Mouse (Mus musculus) megakaryocyte-erythroid progenitor cell, adult 5-6 weeks (primary cell): Measurements from ENCODE around the gene Shank2. TPM values are rescaled to one million over a fixed set of nuclear protein-coding genes. Genes with fewer than 3 reads are reported as not detected.

Experiments
- ATAC-seq: replicated peaks from 2 replicates; pipeline ENCODE4 v1.8.0; 2016; ENCODE audit warnings: mild to moderate bottlenecking, inconsistent platforms; ENCODE audit not compliant: severe bottlenecking, poor library complexity, low FRiP score, low TSS enrichment
- total RNA-seq, 2 experiments: library from RNA; stranded (forward) in 1 of 2; stranded (reverse) in 1 of 2; fragments of 200-1000, 215-1000 nt in 1 of 2; fragments of >200 nt in 1 of 2; fragmentation: Nextera tagmentation in 1 of 2; gene quantifications; 2 replicates each; pipeline ENCODE4 v1.2.3; 2014 to 2017

Gene Shank2
- total RNA-seq, 2 experiments from 2014 or later, result not detected

GRCm38 (mm10) chr7:144246271-144246670 lies 244.5 kb downstream of the Shank2 start:
- no peak for ATAC-seq

DNA sequence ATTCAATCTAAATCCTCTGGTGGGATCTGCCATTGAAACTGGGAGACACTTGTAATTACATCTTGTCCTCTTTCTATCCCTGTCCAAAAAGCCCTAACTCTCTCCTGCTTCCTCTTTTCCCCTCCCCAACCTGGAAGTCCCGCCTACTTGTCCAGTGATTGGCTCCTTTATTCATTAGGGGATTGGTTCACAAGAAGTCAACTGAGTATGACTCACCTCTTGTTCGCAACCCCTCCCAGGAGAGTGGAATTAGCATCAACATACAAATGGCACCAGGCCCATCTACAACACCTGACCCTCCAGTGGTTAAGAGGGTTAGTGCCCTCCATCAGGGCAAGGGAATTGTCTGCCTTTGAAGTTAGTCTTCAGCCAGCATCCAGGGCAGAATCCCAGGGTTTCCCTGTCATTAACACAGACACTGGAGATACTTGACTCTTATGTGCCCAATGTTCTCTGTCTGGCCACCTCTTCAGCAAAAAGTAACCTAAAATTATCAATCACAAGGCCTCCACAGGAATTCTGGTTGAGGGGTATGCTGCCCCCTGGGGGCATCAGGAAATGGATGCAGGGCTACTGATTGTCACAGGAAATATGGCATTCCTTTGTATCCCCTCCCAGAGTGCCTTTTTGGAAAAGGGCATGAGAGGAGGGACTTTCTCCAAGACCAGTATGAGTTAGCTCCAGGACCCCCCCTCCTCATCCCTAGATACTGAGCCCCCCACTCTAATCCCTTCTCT lies 247.1 kb downstream of the Shank2 start:
- ATAC-seq, result no peak

DNA sequence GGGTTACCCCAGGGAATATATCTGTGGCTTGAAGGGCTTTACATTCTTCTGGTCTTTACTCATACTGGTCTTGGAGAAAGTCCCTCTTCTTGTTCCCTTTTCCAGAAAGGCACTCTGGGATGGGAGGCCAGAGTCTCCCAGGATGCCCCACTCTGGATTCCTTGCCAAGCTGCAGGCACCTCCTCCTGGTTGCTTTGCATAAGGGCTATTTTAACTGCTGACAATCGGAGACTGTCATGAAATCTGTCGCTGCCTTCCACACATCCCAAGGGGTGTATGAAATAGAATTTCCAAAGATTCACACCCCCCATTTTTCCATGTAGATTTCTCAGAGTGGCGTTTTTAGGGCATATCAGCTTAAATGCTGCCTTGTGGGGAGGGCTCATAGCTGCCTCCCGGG lies 249.1 kb downstream of the Shank2 start:
- ATAC-seq, result no peak

DNA sequence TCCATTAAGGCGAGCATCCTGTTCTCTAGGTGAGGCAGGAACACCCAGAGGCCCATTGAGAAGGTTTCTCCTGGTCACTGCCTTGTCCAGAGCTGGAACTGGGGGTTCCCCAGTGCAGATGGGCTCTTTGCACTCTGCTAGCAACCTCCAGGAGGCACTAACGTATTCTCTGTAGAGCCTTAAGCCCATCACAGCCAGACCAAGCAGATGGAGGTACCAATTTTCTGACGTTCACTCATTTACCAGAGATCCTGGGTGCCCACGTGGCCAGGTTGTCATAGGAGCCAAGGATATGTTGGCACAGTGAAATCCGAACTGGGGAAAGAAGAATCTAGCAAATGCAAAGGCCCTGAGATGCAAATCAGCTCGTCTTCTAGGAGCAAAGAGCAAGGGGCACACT lies 249.5 kb downstream of the Shank2 start:
- ATAC-seq, result no peak

DNA sequence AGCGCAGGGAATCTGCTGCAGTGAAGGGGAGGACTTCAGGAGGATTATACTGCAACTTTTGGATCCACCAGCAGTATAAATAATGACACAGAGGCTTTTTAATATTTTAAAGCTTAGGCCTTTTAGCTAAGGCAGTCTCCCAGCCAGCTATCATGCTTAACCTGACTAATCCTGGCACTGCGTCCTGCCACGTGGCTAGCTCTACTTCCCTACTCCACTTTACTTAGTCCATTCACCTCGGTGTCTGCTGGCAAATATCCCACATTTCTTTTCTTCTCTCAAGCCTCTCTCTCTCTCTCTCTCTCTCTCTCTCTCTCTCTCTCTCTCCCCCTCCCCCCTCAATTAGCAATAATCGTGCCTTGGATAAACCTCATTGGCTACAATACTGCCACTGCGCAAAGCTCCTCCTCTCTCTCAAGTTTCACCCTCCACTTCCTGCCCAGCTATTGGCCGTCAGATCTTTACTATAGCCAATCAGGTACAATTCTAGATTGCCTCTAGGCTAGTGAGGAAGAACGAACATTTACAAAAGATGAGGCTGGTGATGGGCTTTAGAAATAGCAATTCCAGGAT lies 253.0 kb downstream of the Shank2 start:
- no peak for ATAC-seq

GRCm38 (mm10) chr7:144257821-144258220 lies 256.1 kb downstream of the Shank2 start:
- no peak for ATAC-seq

DNA sequence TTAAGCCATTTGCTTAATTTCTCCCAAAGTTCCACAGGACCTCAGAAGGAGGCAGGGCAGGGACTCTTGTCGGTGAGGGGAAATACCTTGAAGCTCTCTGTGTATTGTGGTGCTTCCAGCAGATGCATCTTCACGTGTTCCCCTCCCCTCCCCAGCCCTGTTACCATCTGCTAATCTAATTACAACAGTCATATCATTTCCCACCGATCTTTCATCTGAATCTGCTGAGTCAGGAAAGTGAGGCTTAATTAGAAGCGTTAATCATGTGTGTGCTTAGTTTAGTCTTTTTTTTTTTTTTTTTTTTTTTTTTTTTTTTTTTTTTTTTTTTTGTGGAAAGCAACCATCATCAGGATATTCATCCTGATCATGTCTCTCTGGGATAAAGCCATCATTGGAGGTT lies 256.6 kb downstream of the Shank2 start:
- ATAC-seq, result no peak

- ATAC-seq, result no peak
These were observed 260.9 kb downstream of the Shank2 start for GRCm38 (mm10) chr7:144262666-144263065.

DNA sequence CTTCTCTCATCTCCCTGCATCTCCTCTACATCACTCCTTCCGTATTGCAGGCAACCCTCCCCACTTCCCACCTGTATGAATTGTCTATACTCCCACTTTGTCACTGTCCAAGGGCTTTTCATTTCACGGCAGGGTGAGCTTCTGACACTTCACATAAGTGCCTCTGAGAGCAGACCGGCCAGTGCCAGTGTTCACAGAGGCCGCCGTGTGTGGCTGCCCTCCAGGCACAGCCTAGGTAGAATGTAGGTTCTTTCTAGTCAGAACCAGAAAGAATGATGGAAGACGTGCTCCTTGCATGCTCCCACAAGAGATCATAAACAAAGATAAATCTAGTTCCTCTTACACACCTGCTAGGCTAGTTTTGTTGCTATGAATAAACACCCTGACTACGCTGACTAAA lies 265.0 kb downstream of the Shank2 start:
- no peak for ATAC-seq

DNA sequence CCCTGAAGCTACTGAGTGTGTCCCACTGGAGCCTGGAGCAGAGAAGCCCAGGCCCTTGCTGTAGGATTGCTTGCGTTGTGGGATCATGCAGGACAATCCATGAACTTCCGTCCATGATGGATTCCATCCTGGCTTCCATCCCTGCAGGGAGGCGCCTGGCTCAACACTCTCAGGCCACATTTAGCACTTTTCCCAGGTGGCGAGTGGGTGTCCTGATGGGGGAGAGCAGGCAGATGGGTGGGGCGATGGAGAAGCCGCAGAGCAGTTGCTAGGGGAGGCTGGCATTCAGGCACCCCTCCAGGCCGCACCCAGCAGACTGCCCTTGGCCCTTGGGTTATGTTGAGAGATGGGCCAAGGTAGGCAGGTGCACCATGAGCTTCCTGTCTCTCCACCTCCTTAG lies 266.6 kb downstream of the Shank2 start:
- no peak for ATAC-seq

- no peak for ATAC-seq
These were observed 267.1 kb downstream of the Shank2 start for GRCm38 (mm10) chr7:144268778-144269177.

GRCm38 (mm10) chr7:144271074-144271473 lies 269.3 kb downstream of the Shank2 start:
- no peak for ATAC-seq

GRCm38 (mm10) chr7:144278703-144279102 lies 277.0 kb downstream of the Shank2 start:
- ATAC-seq, result no peak

DNA sequence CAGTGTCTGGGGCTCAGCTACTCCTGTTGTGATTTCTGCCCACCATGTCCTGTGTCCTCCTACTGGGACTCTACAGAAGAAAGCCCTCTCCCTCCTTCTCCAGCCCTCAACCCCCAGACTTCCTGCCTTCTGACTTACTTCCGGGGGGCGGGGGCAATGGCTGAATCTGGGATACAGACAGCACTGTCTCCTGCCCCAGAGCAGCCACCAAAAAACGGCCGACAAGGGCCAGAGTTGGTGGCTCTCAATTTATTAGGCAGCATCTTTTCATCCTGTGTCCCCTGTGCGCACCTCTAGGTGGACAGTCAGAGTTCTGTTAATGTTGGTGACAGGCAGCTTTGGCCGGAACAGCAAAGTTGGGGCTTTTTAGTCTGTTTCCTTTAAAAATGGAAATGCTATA lies 282.0 kb downstream of the Shank2 start:
- no peak for ATAC-seq

DNA sequence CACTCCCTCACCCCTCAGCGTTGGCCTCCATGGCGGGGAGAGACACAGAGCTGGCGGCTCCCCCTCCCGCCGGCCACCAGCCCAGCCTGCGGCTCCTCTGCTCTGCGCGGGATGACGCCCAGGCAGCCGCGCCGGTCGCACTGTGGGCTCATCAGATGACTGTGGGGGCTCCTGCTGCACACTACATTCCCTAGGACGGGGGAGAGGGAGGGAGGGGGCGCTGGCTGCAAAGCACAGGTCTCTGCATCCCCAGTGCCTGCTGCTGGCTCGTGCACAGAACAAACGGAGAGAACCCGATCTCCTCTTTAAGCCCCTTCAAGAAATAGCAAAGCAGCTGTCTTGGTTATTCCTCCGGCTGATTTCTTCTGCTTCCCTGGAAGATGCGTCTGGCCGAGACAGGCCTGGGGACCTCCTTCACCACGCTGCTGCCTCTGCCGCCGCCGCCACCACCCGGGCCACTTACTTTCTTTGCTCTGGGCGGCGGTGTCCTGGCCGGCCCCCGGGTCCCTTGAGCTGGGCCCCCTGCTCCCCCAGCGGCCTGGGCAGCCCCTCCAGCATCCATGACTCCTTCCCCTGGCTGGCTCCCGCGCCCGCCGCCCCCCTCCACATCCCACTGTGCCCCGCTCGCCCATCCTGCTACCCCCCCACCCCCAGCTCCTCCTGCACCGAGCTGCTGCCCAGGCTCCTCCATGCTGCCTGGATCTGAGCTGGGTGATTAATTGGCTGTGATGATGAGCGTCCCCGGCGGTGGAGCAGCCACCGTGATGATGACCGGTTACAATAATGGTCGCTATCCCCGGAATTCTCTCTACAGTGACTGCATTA lies 282.7 kb downstream of the Shank2 start:
- ATAC-seq, result no peak

DNA sequence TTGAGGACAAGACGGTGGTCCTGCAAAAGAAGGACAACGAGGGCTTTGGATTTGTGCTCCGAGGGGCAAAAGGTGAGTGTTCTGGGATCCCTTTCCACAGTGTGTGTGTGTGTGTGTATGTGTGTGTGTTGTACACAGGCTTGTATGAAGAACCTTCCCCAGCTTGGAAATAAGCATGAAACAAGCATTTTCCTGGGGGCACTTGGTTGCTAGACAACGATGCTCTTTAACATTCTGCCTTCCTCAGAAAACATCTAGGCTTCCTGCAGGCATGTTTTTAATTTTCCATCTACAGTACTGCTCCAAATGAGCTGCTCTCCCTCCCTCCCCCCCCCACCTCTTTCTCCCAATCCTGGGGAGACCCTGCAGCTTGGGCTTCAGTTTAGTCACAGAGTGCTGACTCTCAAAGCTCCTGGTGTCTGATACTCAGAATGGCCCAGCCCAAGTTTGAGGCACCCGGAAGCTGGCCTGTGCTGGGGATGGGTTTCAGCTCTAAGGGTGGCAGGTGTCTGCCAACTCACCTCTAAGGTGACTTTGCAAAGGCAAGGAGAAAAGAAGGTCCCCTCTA lies 283.4 kb downstream of the Shank2 start:
- ATAC-seq, result no peak

DNA sequence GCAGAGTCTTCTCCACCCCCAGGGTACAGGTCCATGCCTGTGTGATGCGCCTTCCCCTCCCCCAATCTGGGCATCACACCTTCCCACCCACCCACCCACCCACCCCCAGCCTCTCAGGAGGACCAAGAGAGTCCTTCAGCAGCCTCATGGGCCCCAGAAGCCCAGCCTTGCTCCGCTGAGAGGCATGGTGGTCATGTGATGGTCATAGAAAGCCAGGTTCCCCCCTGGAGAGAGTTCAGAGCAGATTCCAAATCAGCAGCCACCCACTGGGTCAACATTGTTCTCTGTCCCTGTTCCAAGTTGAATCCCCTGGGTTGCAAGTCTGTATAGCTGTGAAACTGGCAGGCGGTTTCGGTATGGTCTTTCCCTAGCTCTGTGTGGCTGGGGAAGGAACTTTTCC lies 284.2 kb downstream of the Shank2 start:
- ATAC-seq, result no peak

DNA sequence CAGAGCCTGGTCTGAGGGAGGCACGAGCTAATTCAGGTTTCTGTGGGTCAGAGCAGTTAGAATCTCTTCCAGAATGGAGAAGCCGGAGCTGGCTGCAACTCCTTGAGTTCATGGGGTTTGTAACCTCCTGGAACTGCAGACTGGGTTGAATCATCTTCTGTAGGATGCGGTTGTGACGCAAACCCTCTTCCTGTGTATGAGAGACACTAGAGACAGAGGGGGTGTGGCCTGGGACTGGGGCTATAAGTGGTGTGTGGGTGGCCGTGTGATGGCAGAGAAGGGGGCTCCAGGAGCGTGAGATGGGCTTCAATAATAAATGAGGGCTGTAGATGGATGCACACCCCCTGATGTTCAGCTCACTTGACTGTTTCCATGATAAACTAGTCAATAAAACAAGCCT lies 286.3 kb downstream of the Shank2 start:
- no peak for ATAC-seq

DNA sequence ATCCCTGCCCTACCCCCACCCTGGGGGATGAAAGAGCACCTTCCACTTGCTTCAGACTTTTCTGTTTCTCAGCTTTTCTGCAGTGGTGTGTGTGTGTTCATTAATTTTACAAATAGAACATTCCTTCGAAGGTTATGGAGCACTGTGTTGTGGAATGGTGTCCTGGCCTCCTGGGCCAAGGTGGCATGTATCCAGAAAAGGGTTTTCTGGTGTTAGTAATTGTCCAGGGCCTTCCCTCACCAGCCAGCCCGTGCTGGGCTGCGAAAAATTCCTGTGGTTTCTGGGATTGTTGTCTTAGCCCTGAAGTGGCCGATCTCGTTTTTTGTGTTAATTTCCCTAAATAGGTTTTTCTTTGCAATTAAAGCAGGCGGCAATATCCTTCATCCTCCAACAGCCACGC lies 289.8 kb downstream of the Shank2 start:
- ATAC-seq, result no peak

DNA sequence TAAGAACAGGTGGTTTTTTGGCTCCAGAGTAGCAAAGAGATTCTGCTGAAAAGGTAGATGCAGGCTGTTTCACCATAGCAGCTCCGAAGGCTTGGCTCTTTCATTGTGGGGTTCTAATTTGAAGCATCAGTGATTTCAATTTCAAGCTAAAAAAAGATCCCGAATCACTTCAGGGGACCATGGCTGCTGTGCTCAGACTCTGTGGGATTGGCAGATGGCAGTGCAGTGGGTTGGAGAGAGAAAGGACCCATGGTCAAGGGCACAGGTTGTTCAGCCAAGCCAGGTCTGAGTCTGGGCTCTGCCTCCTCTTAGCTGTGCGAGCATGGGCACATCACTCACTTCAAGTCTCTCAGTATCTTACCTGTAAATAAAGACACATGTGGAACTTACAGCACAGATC lies 291.9 kb downstream of the Shank2 start:
- ATAC-seq, result no peak
